Mouse (Mus musculus): ENCODE results near the gene Itga3.
A peak's percentile ranks its signal among the peaks of the same experiment; 100 is the strongest.

Itga3 gene

GRCm38 (mm10) chr11:95072136-95072535, 4.5 kb downstream of the Itga3 start:
- DNase-seq (ENCODE audit: extremely low read depth, insufficient read length, low spot score) = peak; percentile 51

- peak; percentile 47 for DNase-seq (ENCODE audit: extremely low read depth, insufficient read length, low spot score)
These were observed 5.3 kb downstream of the Itga3 start for GRCm38 (mm10) chr11:95071266-95071665.

DNA sequence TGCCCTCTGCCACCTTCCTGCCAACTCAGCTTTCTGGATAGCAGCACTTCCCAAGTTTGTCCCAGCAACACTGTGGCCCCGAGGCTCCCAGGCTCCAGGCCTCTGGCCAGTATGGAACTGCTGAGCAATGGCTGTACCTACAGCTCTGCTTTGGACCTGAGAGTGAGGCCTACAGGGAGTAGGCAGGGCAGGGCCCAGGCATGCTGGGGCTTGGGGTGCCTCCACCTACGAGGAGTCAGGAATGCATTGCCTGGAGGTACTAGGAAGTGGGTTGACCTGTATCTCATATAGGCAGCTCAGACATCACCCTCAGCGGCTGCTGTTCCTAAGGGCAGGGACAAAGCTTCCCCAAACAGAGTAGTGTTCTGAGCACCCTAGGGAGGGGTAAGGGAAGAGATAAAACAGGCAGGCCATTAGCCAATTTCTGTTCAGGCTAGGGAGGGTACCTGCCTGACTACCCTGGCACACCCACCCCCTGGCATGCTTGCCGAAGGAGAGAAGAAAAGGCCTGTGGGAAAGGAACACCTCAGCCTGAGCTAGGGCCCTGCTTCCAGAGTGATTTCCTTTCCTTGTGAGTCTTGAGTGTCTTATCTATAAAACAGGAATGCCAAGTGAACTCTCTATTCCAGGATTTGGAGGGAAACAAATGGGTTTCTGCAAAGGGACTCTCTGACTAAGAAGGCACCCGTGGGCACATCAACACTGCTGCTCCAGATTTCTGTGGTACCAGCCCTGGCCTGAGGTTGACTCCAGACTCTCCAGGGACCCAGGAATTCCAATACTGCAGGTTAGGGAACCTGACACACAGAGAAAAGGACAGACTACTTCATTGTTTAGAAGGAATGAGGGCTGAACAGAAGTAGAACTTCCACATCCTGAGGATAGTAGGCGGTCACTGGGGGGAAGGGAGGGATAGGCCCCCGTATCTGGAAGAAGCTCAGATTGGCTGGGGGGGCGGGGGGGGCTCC, 6.2 kb downstream of the Itga3 start:
- DNase-seq (ENCODE audit: extremely low read depth, insufficient read length, low spot score) = no peak

DNA sequence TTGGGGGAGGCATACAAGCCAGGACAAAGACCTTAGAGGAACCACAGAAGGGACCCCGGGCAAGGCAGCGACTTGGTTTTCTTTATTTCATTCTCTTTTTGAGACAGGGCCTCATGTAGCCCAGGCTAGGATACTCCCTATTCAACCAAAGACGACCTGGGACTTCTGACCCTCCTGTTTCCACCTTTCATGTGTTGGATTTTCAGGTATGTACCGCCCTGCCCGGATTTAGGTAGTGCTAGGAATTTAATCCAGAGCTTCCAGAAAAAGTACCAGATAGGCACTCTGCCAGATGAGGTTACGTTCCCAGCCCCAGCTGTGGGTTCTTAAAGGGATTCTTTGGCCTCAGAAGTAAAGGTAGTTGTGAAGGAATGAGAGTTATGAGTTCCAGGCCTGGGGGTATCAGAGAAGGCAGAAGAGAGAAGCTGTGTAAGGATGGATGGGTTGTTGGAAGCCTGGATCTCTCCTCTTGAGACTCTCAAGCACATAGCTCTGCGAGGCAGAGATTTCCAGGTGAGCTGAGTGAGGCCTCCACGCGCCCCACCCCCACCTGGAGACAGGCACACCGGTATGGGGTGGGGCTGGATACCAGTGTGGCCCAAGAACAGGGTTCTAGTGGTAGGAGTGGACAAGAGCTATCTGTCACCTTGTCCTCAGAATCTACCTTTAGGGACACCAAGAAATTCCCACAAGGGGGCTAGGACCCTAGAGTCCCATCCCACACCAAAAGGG, 7.2 kb downstream of the Itga3 start:
- no peak for DNase-seq (ENCODE audit: extremely low read depth, insufficient read length, low spot score)

DNA sequence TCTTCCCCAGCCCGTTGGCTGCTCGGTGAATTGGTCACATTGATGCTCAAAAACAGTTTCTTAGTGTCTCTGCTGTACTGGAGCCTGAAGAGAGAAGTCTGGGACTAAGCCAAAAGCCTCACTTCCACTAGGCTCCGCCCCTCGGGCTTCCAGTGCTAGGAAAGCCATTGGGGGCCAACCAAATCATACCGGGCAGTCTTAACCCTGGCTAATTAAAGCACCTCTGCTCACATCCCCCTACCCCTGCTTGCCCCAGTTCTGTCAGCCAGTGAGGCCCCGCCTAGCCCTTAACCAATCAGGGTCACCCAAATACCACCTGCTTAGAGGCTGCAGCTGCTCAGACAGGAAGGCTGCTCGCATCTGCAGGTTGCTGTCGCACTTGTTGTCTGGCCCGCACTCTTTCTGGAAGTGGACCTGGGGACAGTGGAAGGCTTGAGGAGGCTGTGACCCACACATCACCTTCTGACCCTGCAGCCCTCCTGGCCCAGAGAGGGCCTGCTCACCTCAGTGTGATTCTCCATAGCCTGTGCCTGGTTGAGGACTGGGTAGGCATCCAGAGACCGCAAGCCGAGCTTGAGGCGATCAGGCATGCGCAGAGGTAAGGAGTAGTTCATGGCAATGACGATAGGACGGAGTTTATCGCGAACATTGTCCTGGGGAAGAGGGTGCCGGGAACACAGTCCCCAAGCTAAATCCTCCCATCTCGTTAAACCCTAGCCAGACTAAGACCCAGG, 19.7 kb downstream of the Itga3 start:
- no peak for DNase-seq (ENCODE audit: extremely low read depth, insufficient read length, low spot score)

GRCm38 (mm10) chr11:95053062-95053461, 23.5 kb downstream of the Itga3 start:
- no peak for DNase-seq (ENCODE audit: extremely low read depth, insufficient read length, low spot score)

- DNase-seq (ENCODE audit: extremely low read depth, insufficient read length, low spot score) = no peak
These were observed 29.5 kb downstream of the Itga3 start for GRCm38 (mm10) chr11:95046980-95047680.

- DNase-seq (ENCODE audit: extremely low read depth, insufficient read length, low spot score) = no peak
These were observed 32.3 kb downstream of the Itga3 start for GRCm38 (mm10) chr11:95044185-95044870.

DNA sequence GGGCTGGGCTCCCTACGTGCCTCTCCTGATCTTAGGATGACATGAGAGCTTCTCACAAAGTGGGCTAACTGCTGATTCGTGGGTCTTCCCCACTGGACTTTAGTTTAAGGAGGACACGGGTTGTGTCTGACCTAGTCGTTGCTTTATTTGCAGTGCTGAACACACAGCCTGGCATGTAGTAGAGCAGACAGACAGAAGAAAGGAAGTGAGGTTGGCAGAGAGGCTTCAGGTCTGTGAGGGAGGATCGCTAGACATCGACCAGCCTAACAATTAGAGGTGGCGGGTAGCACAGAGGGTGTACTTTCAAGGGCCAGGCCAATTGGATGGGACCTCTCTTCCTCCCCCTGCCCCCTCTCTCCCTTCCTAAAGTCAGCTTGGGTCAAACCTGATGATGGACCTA, 33.0 kb downstream of the Itga3 start:
- no peak for DNase-seq (ENCODE audit: extremely low read depth, insufficient read length, low spot score)

DNA sequence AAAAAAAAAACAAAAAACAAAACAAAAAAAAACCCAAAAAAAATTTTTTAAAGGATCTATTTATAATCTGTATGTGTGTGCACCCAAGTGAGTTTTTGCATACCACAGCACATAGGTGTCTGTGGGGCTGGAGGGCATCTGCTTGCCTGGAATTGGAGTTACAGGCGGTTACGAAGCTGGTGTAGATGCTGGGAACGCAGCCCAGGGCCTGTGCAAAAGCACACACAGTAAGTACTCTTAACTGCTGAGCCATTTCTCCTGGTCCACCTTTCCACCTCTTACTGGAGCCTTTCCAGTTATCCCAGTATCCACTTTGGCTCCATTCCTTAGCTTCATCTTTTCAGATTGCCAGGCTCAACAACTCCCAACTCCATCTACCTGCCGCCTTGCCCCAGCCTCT, 33.5 kb downstream of the Itga3 start:
- no peak for DNase-seq (ENCODE audit: extremely low read depth, insufficient read length, low spot score)

GRCm38 (mm10) chr11:95042096-95042495, 34.5 kb downstream of the Itga3 start:
- DNase-seq (ENCODE audit: extremely low read depth, insufficient read length, low spot score) = peak; percentile 66

GRCm38 (mm10) chr11:95041139-95041609, 35.4 kb downstream of the Itga3 start, which contains the start of gene Pdk2:
TSS of gene Pdk2 (minus strand) at chr11:95041354.
- peak; percentile 96 for DNase-seq (ENCODE audit: extremely low read depth, insufficient read length, low spot score)

DNA sequence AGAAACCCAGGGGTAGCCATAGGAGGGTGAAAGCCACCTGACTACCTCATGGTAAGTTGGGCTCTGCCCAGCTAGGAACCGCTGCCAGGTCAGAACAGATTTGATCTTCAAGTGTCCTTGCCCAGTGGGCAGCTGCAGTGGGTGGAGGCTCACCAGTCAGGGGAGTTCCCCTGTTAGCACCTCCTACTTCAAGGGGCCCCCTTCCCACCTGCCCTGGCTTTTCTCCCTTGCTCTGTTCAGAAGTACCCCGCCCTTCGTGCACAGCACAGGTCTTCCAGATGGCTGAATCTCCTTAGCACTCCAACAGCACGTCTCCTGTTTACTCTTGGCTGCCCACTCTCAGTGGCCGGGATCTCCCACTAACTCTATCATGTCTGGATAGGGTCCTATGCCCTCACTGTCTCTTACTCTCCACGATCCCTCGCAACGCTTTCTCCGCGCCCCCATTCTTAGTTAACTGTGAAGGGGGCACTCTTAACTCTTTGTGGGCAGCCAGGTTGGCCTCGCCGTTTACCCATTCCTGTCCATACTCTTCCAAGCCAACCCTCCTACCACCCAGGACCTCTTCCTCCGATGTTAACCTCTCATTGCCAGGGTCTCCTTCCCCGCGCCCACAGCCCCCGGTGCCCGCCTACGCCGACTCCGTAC, 36.0 kb downstream of the Itga3 start:
- no peak for DNase-seq (ENCODE audit: extremely low read depth, insufficient read length, low spot score)

- no peak for DNase-seq (ENCODE audit: extremely low read depth, insufficient read length, low spot score)
These were observed 36.8 kb downstream of the Itga3 start for GRCm38 (mm10) chr11:95039766-95040165.

GRCm38 (mm10) chr11:95038818-95039655, 37.6 kb downstream of the Itga3 start:
- DNase-seq (ENCODE audit: extremely low read depth, insufficient read length, low spot score) = no peak

DNA sequence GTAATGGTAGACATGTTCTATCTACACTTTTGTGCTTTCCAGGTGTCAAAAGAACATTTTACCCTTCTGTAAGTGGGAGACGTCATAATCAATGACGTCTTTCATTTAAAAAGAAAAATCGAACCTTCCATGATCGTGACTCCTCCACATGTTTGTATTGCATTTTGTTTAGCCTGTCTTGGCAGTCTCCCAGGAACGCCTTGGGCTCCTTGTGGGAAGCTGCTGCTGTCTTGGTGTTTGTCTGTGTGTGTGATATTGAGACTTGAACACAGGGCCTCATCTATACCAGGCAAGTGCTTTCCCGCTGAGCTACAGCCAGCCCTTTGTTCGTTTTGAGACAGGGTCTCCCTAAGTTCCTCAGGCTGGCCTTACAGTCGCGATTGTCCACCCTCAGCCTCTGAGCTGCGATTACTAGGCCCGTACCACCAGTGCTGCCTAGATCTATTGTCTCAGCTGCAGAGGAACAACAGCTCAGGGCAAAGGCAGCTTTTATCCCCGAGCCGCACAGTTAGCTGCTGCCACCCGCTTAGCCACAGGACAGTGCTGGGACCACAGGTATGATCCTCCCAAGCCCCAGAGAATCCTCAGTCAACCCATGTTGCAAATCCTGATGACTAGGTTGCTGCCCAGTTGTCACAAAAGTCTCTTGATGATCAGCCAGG, 38.3 kb downstream of the Itga3 start:
- DNase-seq (ENCODE audit: extremely low read depth, insufficient read length, low spot score) = no peak

GRCm38 (mm10) chr11:95037306-95037705, 39.3 kb downstream of the Itga3 start:
- no peak for DNase-seq (ENCODE audit: extremely low read depth, insufficient read length, low spot score)

DNA sequence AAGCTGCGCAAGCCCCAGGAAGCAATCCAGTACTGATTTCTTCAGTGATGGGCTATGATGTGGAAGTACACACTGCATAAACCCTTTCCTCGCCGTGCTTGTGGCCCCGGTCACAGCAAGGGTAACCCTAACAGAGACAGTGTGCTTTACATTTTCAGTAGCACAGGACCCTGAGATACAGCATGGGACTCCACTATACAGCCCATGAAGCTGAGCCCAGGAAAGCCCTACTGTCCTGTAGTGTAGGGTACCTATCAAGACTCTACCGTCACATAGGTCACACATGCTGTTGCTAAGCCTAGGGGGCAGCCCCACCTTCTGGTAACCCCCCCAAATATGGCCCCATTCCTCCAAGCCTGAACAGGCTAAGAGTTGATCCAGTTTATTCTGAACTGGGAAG, 40.1 kb downstream of the Itga3 start:
- DNase-seq (ENCODE audit: extremely low read depth, insufficient read length, low spot score) = no peak

All from 3134 (cell line).